Mouse (Mus musculus) cerebellum, postnatal 4 days (tissue): ENCODE data around the gene Mrpl23.

ENCODE experiments used
- DNase-seq, 2 experiments: peaks; one replicate each; pipeline ENCODE4 v3.0.0; 2022; ENCODE audit warnings: low spot score in 2 of 2, mixed read lengths in 1 of 2

Mrpl23 gene

DNA sequence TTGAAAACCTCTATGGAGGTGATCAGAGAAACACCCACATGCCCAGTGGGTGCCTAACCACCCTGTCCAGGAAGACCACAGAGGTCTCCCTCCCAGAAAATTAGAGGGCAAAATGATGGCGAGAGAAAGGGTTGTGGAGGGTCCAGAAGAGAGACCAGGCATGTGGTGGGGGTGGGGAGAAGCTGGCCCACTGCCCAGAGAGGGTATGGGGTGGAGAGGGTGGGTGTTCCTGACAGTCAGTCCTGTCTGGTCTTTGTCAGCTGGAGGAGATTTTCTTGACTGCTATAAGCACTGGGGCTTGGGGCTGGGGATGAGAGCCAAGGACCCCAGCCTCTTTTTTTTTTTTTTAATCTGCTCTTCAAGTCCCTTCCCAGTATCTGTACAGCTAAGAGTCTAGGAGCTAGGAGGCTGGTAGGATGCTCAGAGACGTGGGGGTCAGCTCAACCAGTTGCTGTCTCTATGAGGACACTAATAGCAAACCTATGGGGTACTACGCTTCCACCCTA is 41.7 kb downstream of the Mrpl23 start:
- no peak for DNase-seq

DNA sequence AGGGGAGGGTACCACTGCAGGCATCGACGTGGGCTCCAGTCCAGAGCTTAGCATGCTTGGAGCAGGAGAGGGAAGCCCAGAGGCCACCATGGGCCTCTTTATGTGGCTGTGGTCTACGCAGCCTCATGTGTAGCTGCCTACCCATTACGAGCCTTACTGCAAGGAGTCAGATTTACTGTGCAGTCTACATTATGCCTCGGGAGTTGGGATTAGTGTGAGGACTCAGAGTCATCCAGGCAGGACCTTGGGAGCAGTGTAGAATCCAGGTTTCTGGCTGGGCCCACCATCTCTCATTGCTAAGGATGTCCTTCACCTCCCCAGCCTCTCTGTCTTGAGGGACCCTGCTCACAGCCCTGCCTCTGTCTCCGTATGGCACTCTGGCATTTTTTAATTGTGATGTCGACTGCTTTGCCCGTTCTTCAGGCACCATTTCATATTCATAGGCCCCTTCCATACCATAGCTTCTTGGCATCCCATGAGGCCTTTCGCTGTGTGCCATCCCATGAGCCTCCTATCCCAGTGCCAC is 42.4 kb downstream of the Mrpl23 start:
- no peak for DNase-seq

DNA sequence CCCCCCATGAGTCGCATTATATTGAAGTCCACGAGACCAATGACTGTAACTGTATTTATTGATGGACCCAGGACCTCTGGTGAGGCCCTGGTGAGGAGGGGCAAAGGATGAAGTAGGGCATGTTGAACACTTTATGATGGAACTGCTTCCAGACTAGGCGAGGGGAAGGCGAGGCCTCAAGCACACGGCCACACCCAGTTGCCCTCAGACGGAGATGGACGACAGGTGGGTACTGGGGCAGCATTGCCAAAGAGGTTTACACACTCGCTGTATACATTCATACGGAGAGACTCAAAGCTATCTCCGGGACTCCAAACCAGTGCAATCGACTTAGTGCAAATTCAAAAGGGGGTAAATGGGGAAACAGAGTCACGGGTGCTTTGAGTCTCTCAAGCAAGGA is 43.0 kb downstream of the Mrpl23 start:
- no peak for DNase-seq

DNA sequence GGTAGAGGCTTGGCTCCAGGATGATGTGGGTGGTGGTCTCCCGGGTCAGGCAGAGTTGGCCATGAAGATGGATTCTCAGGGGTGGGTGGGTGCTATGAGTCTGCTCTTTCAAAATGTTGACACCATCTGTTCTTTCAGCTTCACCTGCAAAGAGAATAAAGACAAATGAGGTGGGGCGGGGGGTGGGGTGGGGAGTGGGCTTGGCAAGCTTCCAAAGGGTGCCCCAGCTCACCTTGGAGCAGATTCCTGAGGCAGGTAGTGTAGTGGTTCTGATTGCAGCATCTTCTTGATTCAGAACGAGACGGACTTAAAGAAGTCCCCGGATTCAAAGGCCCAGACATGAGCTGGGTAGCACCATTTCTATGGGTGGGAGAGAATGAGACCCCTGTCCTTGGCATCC is 43.5 kb downstream of the Mrpl23 start:
- no peak for DNase-seq

DNA sequence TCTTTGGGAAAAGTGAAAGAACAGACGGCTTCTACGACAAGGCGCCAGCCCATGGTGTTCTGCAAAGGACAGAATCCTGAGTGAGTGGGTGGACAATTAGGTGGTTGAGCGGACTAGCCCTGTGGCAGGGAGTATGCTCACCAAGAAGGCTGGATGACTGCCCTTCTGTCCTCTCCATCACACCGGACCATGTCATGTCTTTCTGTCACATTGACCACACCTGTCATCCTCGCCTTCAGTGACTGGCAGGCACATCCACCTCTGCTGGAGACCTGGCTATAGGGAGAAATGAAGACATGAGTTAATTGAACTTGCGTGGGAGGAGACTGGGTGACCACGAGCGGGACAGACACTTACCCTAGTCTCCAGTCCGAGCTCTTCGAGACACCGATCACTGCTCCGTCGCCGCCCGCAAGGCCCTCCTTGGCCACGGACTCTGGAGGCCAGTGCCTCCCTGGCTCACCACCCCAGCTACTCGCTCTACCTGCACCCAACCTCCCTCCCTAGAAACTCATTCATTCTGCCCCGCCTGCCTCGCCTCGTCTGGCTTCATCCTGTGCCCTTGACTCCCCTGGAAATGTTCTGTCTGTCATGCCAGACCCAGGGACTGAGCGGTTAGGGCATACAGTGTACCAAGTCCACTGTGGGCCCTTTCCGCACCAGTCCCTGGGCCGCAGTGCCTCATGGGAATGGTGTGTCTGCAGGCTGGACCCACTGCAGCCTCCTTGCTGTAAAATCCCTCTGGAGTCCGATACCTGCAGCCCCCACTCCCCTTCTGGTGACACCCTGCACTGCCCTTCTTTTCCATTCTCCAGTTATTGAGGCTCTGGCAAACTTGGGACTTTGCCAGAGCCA is 44.2 kb downstream of the Mrpl23 start:
- no peak for DNase-seq

DNA sequence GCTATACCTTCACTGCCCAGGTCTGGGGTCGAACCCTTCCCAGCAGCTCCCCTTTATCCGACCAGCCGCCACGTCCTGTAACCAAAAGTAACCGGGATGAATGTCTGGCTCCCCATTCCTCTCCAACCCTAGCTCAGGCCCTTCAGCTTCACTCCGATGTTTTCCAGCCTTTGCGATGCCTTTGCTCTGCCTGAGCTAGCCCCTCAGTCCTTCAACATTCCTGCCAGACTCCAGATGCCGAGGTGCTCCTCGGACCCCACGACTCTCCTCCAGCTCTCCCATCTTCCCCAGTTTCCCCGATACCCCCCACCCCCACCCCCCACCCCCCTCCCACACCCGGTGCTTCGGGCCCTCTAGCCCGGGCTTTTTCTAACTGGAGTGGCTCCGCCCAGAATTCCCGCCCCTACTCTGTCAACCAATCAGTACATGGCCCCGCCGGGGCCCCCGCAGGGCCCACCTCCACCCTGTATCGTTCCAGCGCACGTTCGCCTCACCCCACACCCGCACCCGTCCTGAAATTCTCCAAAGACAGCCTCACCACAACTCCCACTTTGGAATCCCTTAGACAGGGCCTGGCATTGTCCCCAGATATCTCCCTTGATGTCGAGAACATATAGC is 45.4 kb downstream of the Mrpl23 start:
- no peak for DNase-seq

DNA sequence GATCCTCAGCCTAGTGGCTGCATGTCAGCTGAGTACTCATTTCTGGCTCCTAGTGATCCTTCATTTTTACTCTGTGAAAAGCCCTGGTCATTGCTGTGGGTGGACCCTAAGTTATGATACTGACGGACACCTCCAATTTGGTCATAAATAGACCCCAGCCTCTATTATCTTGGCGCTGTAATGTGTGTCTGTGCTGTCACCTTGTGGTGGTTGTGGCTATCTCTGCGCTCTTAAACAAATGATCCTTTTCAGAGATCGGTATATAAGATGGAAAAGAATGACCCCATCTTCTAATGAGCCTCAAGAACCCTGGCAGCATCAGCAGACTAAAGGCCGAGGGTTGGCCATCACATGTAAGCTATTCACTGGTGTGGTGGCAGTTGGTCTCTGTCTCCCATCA is 46.6 kb downstream of the Mrpl23 start:
- no peak for DNase-seq

DNA sequence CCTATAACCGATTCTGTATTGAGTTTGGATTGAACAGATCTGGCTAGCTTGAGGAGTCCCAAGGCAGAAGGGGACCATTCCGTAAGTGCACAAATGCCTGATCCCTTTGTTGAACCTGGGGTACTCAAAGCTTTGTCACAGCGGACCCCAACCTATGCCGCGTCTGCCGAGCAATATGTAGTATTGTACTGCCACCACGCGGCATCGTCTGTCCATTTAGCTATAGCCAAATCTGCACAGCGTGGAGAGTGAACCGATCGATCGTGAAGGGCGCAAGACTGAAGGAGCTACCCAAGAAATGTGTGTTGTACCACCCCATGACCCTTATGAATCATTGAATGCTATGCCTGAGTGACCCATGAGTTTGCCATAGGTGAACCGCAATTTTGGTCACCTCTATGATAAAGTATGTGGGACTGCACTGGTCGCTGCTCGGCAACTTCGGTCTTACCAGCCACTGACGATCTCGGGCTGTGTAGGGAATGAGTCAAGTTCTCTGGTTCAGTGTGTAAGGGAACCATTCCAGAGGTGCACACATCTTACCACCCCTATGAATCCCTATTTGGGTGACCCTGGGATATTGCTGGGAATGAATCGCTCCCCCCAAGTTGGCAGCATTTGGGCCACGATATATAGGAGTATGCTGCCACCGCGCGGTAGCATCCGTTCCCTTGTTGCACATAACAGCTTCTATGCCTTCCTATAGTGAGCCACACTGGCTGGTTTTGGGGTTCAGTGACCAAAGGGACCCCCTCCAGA is 47.8 kb downstream of the Mrpl23 start:
- peak; percentile 40 to 56 for DNase-seq

DNA sequence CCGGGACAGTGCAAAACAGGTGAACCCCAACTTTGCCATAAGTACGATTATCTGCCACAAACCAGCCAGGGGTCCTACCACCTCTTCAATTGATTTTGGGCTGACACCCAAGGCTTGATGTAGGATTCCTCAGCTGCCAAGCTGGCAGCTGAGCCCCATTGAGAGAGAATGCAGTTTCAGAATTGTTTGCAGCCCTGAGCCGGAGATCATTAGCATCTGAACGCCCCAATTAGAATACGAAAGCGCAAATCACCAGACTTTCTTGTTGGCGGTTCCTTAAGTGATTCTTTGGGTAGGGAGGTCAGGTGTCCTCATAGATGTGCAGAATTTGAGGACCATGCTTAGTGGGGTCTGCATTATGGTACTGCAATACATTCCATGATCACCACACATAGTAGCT is 48.7 kb downstream of the Mrpl23 start:
- DNase-seq, result no peak

DNA sequence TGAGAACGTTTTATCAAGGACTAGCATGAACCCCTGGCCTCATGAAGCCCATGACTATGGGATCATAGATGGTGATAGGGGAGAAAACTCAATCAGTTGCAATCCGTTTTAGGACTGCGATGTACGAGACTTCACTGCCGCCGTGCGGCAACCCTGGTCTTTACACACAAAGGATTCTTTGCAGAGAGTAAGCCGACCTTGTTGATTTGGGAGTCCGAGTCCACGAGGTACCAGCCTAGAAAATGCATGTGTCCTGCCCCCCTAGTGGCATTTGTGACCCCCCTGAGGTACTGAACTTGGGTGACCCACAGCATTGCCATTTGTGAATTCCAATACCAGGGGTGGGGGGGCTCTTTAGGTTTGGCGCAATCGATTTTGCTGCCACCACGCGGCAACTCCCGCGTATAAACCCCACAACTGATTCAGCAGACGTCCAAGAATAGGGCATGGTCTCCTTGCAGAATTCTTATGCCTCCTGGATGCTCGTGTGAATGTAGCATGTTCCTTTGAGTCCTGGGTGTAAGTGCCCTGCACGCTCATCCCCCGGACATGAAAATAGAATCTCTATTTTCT is 49.3 kb downstream of the Mrpl23 start:
- peak in 1 of 2 experiments; percentile 55 for DNase-seq

DNA sequence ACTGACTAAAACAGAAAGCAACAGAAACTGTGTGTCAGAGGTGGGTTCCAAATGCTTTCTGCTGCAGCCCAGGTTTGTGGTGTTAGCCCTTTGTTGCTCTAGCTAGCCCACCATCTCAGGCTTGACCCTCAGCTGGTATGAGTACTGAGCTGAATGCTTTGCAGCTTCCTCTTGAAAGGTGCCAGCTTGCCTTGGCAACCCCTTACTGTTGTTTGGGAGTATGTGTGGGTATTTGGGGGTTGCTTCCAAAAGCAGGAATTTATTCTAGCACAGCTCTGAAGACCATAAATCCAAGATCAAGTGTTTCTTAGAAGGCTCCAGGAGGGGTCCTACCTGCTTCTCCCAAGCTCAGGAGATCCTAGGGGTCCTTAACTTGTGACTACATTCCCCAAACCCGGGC is 52.4 kb downstream of the Mrpl23 start:
- DNase-seq, result no peak

DNA sequence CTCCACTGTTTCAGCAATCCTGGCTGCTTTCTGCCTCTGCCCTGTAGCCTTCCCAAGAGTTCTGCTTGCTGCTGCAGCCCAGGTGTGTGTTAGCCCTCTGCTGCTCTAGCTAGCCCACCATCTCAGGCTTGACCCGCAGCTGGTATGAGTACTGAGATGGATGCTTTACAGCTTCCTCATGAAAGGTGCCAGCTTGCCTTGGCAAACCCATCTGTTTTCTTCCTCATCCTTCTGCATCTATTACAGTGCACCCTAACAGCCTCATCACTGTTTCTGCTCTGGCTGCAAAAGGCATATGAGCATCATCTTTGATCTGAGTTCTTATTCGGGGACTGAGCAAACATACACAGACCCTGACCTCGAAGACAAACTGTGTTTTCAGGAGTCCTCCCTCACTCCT is 53.4 kb downstream of the Mrpl23 start:
- no peak for DNase-seq

DNA sequence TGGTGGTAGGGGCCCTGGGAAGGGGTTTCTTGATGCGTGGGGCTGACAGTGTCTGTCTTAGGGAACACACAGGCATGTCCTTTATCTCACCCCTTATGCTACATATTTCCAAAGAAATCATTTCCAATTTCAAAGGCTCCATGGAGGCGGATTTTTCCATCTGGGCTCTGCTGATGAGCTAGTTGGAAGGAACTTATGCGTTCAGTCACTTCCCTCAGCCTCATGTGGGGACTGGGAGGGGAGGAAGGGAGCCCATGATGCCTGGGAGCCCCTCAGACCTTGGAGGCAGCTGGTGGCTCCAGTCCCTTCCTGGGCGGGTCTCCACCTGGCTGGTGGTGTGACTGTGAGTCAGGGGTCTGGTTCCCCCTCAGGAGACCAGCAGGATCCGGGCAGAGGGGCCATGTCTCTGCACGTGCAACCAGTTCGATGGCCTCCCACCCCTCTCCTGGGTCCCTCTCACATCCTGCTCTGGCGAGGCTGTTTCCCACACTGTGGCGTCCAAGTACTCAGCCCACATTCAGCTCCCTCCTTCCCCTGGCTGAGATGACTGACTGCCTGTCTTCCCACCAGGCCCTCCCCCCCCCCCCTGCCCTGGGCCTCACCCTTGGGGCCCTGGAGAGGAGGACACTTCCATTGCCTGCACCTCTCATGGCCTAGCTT is 55.9 kb downstream of the Mrpl23 start:
- DNase-seq, result no peak
